Mouse (Mus musculus): ENCODE measurements around the gene Arhgef3. TPM values are rescaled to one million over a fixed set of nuclear protein-coding genes. Genes with fewer than 3 reads are reported as not detected.

Arhgef3 gene
- total and polyA plus RNA-seq, 3 experiments: 6.7 to 15.2 (median 11.9) TPM

DNA sequence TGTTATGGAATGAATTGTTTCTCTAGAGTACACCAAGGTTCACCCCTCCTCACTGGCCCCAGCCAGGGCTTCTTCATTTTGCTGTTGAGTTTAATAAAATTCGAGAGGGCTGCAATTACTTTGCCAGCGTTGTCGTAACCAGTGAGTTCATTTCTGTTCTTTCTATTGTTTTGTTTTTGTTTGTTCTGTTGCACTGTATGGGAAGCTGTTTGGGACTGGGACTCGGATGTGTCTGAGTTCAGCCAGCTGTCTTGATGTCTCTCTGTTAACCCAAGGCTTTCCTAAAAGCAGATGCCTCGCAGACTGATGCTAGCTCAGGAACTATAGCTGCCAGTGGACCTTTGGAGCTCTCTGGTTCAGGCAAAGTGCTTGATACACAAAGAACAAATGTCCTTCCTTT is 237.8 kb downstream of the Arhgef3 start:
- no peaks in the 10 kb centered on the region for H3K9me3 ChIP-seq (replicated peaks)
- H3K36me3 ChIP-seq (replicated peaks): peaks cover 26% of the 10 kb centered on the region
- peaks cover 83% of the 10 kb centered on the region for H3K4me1 ChIP-seq (ENCODE audit: insufficient read depth, low read depth, low read length)
- no peak overlapping the region for H3K4me3 ChIP-seq (ENCODE audit: low read depth, low read length)
- TF ChIP-seq TAL1 (conservative IDR thresholded peaks at IDR 0.05; ENCODE audit: low read depth, low read length) (no peak), CTCF (IDR thresholded peaks at IDR 0.05; ENCODE audit: low read depth, low read length) (no peak), POLR2AphosphoS5 (IDR thresholded peaks at IDR 0.05; ENCODE audit: insufficient replicate concordance, low read depth, low read length) (no peak), GATA1 (IDR thresholded peaks at IDR 0.05; ENCODE audit: borderline replicate concordance, low read length) (no peak), GATA2 (IDR thresholded peaks at IDR 0.05; ENCODE audit: borderline replicate concordance, low read depth, low read length) (no peak)
- H3K27me3 ChIP-seq (ENCODE audit: insufficient read depth, low read length): peaks cover 2% of the 10 kb centered on the region; the same call in 1 of the 2 replicates
- DNase-seq (ENCODE audit: low spot score) (no peak), ATAC-seq (ENCODE audit: extremely low read depth, insufficient number of reproducible peaks, low FRiP score, poor library complexity, severe bottlenecking) (no peak)

DNA sequence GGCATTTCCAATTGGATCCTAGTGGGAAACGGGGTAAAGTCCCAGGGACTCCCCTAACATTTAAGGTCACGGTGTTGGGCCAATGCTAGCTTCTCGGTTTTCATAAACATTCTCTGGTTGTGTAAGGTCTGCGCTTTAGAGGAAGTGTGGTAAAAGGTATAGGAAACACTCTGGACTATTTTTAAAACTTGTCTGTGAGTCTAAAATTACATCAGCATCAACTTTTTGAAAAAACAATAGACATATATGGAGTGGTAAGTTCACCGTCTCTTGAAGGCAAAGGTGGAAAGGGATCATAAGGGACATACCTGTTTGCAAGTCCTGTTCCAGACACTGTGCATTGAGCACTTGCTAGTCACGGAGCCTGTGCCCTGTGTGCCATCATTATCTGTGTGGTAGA is 240.5 kb downstream of the Arhgef3 start:
- Histone ChIP-seq H3K4me3 (ENCODE audit: low read depth, low read length) (no peak overlapping the region), H3K4me1 (ENCODE audit: insufficient read depth, low read depth, low read length) (peaks cover 60% of the 10 kb centered on the region), H3K36me3 (replicated peaks) (peaks cover 29% of the 10 kb centered on the region), H3K9me3 (replicated peaks) (no peaks in the 10 kb centered on the region), H3K27me3 (ENCODE audit: insufficient read depth, low read length) (peaks cover 2% of the 10 kb centered on the region; the same call in 1 of the 2 replicates)
- ATAC-seq (ENCODE audit: extremely low read depth, insufficient number of reproducible peaks, low FRiP score, poor library complexity, severe bottlenecking): no peak
- no peak for DNase-seq (ENCODE audit: low spot score)
- TF ChIP-seq GATA2 (IDR thresholded peaks at IDR 0.05; ENCODE audit: borderline replicate concordance, low read depth, low read length): no peak
- no peak for TF ChIP-seq TAL1 (conservative IDR thresholded peaks at IDR 0.05; ENCODE audit: low read depth, low read length)
- TF ChIP-seq GATA1 (IDR thresholded peaks at IDR 0.05; ENCODE audit: borderline replicate concordance, low read length): no peak
- no peak for TF ChIP-seq CTCF (IDR thresholded peaks at IDR 0.05; ENCODE audit: low read depth, low read length)
- no peak for TF ChIP-seq POLR2AphosphoS5 (IDR thresholded peaks at IDR 0.05; ENCODE audit: insufficient replicate concordance, low read depth, low read length)

DNA sequence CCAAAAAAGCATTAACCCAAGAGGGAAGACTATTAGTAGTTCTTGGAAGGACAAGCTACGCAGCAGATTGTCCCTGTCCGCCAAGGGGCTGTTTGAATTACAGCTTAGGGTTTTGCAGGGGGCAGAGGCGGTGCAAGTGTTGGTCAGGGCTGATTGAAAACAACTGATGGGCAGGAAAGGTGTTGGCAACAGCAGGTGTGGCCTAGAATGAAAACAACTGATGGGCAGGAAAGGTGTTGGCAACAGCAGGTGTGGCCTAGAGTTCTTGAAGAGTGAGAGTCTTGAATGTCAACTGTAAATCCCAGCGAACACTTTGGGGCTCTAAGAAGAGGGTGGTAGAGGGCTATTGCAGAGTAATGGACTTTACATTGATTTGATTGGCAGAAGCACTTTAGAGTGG is 241.2 kb downstream of the Arhgef3 start:
- Histone ChIP-seq H3K9me3 (replicated peaks) (no peaks in the 10 kb centered on the region), H3K4me3 (ENCODE audit: low read depth, low read length) (no peak overlapping the region), H3K4me1 (ENCODE audit: insufficient read depth, low read depth, low read length) (peaks cover 57% of the 10 kb centered on the region), H3K27me3 (ENCODE audit: insufficient read depth, low read length) (peaks cover 4% of the 10 kb centered on the region; the same call in 1 of the 2 replicates), H3K36me3 (replicated peaks) (peaks cover 31% of the 10 kb centered on the region)
- DNase-seq (ENCODE audit: low spot score) (no peak), ATAC-seq (ENCODE audit: extremely low read depth, insufficient number of reproducible peaks, low FRiP score, poor library complexity, severe bottlenecking) (no peak)
- TF ChIP-seq TAL1 (conservative IDR thresholded peaks at IDR 0.05; ENCODE audit: low read depth, low read length) (no peak), CTCF (IDR thresholded peaks at IDR 0.05; ENCODE audit: low read depth, low read length) (no peak), GATA1 (IDR thresholded peaks at IDR 0.05; ENCODE audit: borderline replicate concordance, low read length) (no peak), GATA2 (IDR thresholded peaks at IDR 0.05; ENCODE audit: borderline replicate concordance, low read depth, low read length) (no peak), POLR2AphosphoS5 (IDR thresholded peaks at IDR 0.05; ENCODE audit: insufficient replicate concordance, low read depth, low read length) (no peak)

DNA sequence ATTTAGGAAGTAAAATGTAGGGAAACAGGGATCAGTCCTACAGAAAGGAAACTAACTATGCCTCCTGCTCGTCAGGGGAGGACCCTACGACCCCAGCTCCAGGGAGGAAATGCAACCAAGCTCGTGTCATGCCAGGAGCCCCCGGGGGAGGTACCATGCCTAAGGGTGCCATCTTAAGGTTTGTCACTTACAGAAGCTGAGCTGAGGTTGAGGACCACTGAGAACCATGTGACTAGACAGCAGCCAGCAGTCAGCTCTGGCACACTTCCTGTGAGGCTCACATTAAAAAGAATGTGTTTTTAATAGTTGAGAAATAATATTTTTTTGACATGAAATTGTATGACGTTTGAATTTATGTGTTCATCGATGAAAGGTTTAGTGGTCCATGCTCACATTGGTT is 242.4 kb downstream of the Arhgef3 start:
- peaks cover 50% of the 10 kb centered on the region for H3K4me1 ChIP-seq (ENCODE audit: insufficient read depth, low read depth, low read length)
- H3K27me3 ChIP-seq (ENCODE audit: insufficient read depth, low read length): peaks cover 4% of the 10 kb centered on the region; the same call in 1 of the 2 replicates
- ATAC-seq (ENCODE audit: extremely low read depth, insufficient number of reproducible peaks, low FRiP score, poor library complexity, severe bottlenecking) (no peak), DNase-seq (ENCODE audit: low spot score) (no peak)
- peaks cover 34% of the 10 kb centered on the region for H3K36me3 ChIP-seq (replicated peaks)
- TF ChIP-seq CTCF (IDR thresholded peaks at IDR 0.05; ENCODE audit: low read depth, low read length): no peak
- H3K9me3 ChIP-seq (replicated peaks): no peaks in the 10 kb centered on the region
- H3K4me3 ChIP-seq (ENCODE audit: low read depth, low read length): no peak overlapping the region

DNA sequence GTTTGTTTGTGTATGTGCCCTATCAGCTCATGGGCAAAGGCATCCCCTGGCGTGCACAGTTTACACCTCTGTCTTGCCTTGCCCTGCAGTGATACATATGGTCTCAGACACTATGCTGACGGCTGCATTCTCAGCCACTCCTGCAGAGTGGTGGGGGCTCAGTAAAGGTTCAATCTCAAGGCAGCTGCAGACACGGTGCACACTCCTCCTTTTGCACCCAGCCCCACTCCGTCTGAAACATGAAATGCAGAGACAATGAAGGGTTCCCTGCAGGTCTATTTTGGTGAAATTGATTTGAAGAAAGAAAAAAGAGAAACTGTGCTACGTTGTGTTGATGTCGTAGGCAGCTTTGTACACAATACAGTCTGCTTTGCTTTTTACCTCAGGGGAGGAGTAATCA is 243.5 kb downstream of the Arhgef3 start:
- no peak for ATAC-seq (ENCODE audit: extremely low read depth, insufficient number of reproducible peaks, low FRiP score, poor library complexity, severe bottlenecking)
- TF ChIP-seq GATA2 (IDR thresholded peaks at IDR 0.05; ENCODE audit: borderline replicate concordance, low read depth, low read length): no peak
- no peak for TF ChIP-seq POLR2AphosphoS5 (IDR thresholded peaks at IDR 0.05; ENCODE audit: insufficient replicate concordance, low read depth, low read length)
- no peak for TF ChIP-seq GATA1 (IDR thresholded peaks at IDR 0.05; ENCODE audit: borderline replicate concordance, low read length)
- H3K4me1 ChIP-seq (ENCODE audit: insufficient read depth, low read depth, low read length): peaks cover 51% of the 10 kb centered on the region
- no peak overlapping the region for H3K4me3 ChIP-seq (ENCODE audit: low read depth, low read length)
- H3K9me3 ChIP-seq (replicated peaks): no peaks in the 10 kb centered on the region
- H3K27me3 ChIP-seq (ENCODE audit: insufficient read depth, low read length): peaks cover 7% of the 10 kb centered on the region; the same call in 1 of the 2 replicates
- H3K36me3 ChIP-seq (replicated peaks): peaks cover 37% of the 10 kb centered on the region
- DNase-seq (ENCODE audit: low spot score): no peak

DNA sequence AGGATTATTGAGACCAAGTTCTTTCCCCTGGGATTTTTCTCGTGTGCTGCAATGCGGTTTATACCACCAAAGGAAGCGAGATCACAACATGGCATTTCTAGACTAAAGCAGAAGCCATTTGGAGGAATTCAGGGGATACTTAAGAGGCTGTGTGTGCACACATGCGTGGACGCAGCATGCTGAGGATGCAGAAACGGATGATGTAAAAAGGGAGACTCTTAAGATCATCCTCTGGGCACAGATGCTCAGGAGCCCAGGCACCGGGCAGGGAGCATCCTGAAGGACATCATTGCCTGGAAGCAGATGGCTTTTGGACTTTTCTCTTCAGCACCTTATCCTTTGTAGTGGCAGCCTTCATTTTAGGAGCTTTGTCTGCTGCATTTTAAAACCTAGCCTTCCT is 246.2 kb downstream of the Arhgef3 start:
- ATAC-seq (ENCODE audit: extremely low read depth, insufficient number of reproducible peaks, low FRiP score, poor library complexity, severe bottlenecking): no peak
- H3K4me3 ChIP-seq (ENCODE audit: low read depth, low read length): no peak overlapping the region

DNA sequence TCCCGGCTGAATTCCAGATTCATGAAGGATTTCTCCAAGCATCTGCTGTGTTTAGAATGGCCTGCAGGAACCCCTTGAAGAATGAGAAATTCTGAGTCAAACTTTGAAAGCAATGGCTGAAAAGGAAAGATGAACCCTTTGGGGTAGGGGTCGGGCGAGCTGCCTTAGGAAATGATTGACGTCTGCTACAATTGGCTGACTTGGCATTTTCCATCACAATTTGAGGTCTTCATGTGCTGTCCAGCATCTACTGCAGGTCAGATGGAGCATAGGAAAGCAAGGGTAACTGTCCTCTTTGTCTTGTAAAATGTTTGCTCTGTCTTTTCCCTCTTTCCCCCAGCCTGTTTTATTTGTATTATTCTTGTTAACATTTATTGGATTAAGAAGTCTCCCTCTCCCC is 246.8 kb downstream of the Arhgef3 start:
- peaks cover 32% of the 10 kb centered on the region for H3K36me3 ChIP-seq (replicated peaks)
- ATAC-seq (ENCODE audit: extremely low read depth, insufficient number of reproducible peaks, low FRiP score, poor library complexity, severe bottlenecking): no peak

More for the DNA sequence above, 246.2 kb downstream of the Arhgef3 start:
- H3K9me3 ChIP-seq (replicated peaks): no peaks in the 10 kb centered on the region
- DNase-seq (ENCODE audit: low spot score): no peak
- no peak for TF ChIP-seq GATA1 (IDR thresholded peaks at IDR 0.05; ENCODE audit: borderline replicate concordance, low read length)
- no peak for TF ChIP-seq CTCF (IDR thresholded peaks at IDR 0.05; ENCODE audit: low read depth, low read length)
- no peak for TF ChIP-seq TAL1 (conservative IDR thresholded peaks at IDR 0.05; ENCODE audit: low read depth, low read length)
- TF ChIP-seq GATA2 (IDR thresholded peaks at IDR 0.05; ENCODE audit: borderline replicate concordance, low read depth, low read length): no peak
- no peak for TF ChIP-seq POLR2AphosphoS5 (IDR thresholded peaks at IDR 0.05; ENCODE audit: insufficient replicate concordance, low read depth, low read length)
- H3K4me1 ChIP-seq (ENCODE audit: insufficient read depth, low read depth, low read length): peaks cover 55% of the 10 kb centered on the region
- H3K27me3 ChIP-seq (ENCODE audit: insufficient read depth, low read length): peaks cover 8% of the 10 kb centered on the region
- peaks cover 29% of the 10 kb centered on the region for H3K36me3 ChIP-seq (replicated peaks)

More for the DNA sequence above, 246.8 kb downstream of the Arhgef3 start:
- H3K4me1 ChIP-seq (ENCODE audit: insufficient read depth, low read depth, low read length): peaks cover 53% of the 10 kb centered on the region
- no peak for DNase-seq (ENCODE audit: low spot score)
- TF ChIP-seq GATA2 (IDR thresholded peaks at IDR 0.05; ENCODE audit: borderline replicate concordance, low read depth, low read length) (no peak), TAL1 (conservative IDR thresholded peaks at IDR 0.05; ENCODE audit: low read depth, low read length) (no peak), CTCF (IDR thresholded peaks at IDR 0.05; ENCODE audit: low read depth, low read length) (no peak)
- H3K9me3 ChIP-seq (replicated peaks): no peaks in the 10 kb centered on the region
- H3K27me3 ChIP-seq (ENCODE audit: insufficient read depth, low read length): peaks cover 11% of the 10 kb centered on the region
- H3K4me3 ChIP-seq (ENCODE audit: low read depth, low read length): no peak overlapping the region

Data from G1E (cell line).